Mouse (Mus musculus) kidney, adult 10 weeks (tissue): ENCODE measurements around the gene Mars2. TPM values are rescaled to one million over a fixed set of nuclear protein-coding genes. Genes with fewer than 3 reads are reported as not detected.

Experiments used
- polyA plus RNA-seq: library from polyadenylated mRNA; stranded (reverse); fragments of 350-450 nt; fragmentation: Illumina TruSeq; extraction: RNeasy Lipid Tissue Mini Kit (QIAGEN cat#74804); gene quantifications from one replicate; pipeline ENCODE4 v1.2.3, GENCODE M21; 2014; ENCODE audit warnings: low read depth, low replicate concordance

The Mars2 gene
- polyA plus RNA-seq: 6.4 TPM

DNA sequence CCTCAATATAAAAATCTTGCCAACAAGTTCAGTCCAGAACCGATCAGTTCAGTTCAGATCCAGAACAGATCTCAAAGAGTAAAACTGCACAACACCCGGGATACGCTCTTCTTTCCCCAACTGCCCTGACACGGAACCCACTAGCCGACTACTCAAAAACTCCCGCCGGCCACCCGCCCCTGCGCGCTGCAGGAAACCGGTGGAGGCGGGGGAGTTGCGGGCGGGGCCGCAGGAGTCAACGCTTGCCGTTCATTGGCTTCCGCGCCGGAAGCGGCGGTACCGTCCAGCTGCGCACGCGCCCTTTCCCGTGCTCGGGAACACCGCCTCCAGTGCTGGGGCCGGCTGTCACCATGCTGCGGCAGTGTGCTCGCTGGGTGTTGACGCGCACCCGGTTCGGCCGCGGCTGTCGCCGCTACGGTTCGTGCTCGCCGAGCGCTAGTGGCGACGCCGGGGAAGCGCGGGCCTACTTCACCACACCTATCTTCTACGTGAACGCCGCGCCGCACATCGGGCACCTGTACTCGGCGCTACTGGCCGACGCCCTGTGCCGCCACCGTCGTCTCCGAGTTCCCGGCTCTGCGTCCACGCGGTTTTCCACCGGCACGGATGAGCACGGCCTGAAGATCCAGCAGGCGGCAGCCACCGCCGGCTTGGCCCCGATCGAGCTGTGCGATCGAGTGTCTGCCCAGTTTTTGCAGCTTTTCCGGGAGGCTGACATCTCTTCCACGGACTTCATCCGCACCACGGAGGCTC is at the start of gene Mars2:
TSS of gene Mars2 (plus strand) at position 288 of the 753 bp plus-strand sequence.

GRCm38 (mm10) chr1:55226011-55226857 is 10.7 kb upstream of the Mars2 start, which contains the start of gene Rftn2:
Gene Rftn2 (minus strand): TSS chr1:55226782.

Other genes starting within 250 kb of the Mars2 start
- gene Sf3b1, start 209.7 kb upstream of the Mars2 start, polyA plus RNA-seq: 206 TPM
- 146 TPM for gene Coq10b, start 184.4 kb upstream of the Mars2 start, polyA plus RNA-seq
- 690 TPM for gene Hspe1, start 149.0 kb upstream of the Mars2 start, polyA plus RNA-seq
- gene Hspd1, start 148.9 kb upstream of the Mars2 start, polyA plus RNA-seq: 1,170 TPM
- gene Mob4, start 105.9 kb upstream of the Mars2 start, polyA plus RNA-seq: 179 TPM
- gene Rftn2, start 10.4 kb upstream of the Mars2 start, polyA plus RNA-seq: 2.5 TPM
- 0.40 TPM for gene Boll, start 126.3 kb downstream of the Mars2 start, polyA plus RNA-seq
- 19.2 TPM for gene Plcl1, start 168.7 kb downstream of the Mars2 start, polyA plus RNA-seq